ENCODE assay signal across 23 mouse cellular contexts in the genomic region with DNA sequence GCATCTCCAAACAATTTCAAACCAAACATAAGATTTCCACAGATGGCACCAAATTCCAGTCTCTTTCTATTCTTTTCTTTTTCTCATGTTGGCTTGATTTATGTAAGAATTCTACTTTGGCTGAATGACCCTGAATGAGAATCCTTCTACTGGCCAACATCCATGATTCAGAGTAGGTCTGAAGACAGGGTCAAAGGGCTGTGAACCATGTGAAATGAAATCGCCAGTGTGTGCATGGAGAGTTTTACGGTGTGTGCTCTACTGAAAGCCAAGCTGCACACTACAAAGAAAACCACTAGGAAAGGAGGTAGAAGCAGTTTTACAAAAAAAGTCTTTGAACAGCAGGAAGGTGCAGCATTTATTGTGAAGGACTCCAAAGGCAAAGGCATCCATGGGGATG.
DNase-seq lines count a peak whose midpoint lies in the region; ATAC-seq lines count a peak whose summit lies in the region.
"Had no signal": no experiment of that assay in that cellular context is flagged by ENCODE, and none has a peak within 500 bp of the region (broad histone marks: within the 10 kb centered on the region; RNA-seq: fewer than 3 reads in every experiment).

No protein-coding gene starts in this region.

- H3K27me3 ChIP-seq in kidney, embryonic 15.5 days, result no peaks in the 10 kb centered on the region
- H3K27me3 ChIP-seq: embryonic facial prominence, embryonic 13.5 days; forebrain, embryonic 12.5 days; heart, embryonic 13.5 days; hindbrain, embryonic 15.5 days had no signal

- no peaks in the 10 kb centered on the region for H3K36me3 ChIP-seq in kidney, embryonic 15.5 days
- H3K36me3 ChIP-seq: embryonic facial prominence, embryonic 13.5 days; forebrain, embryonic 12.5 days; G1E; heart, embryonic 13.5 days; hindbrain, embryonic 15.5 days had no signal

- no peaks in the 10 kb centered on the region for H3K4me1 ChIP-seq in kidney, embryonic 15.5 days
- H3K4me1 ChIP-seq: embryonic facial prominence, embryonic 13.5 days; forebrain, embryonic 12.5 days; heart, embryonic 13.5 days; hindbrain, embryonic 15.5 days had no signal

- DNase-seq in adrenal gland, adult (ENCODE audit: inconsistent age in 2 of 2, low spot score in 1 of 2), result peak; percentile 10 to 62
- DNase-seq in adrenal gland, adult 18-20 months (ENCODE audit: low spot score in 2 of 2), result no peak
- no peak for DNase-seq in kidney, postnatal 25 days
- DNase-seq in embryo, embryonic 10.5 days (ENCODE audit: low spot score), result peak; percentile 42
- no peak for DNase-seq in left cerebral cortex, adult 11 months (ENCODE audit: low spot score)
- DNase-seq: adrenal gland, adult 8-10 months; B cell, adult 2 months; cerebellum, adult 18-20 months; cerebellum, adult 9-11 months; cerebellum, postnatal 36 days; gastrocnemius, adult 2 months; gastrocnemius, postnatal 25 days; heart, postnatal 36 days had no signal

- WGBS in kidney, embryonic 15.5 days, result 23% methylated on average over 2 of the region's 2 CpGs

- no peak overlapping the region for H3K4me2 ChIP-seq in kidney, embryonic 15.5 days
- H3K4me2 ChIP-seq: embryonic facial prominence, embryonic 13.5 days; forebrain, embryonic 12.5 days; heart, embryonic 13.5 days; hindbrain, embryonic 15.5 days had no signal

- no peak overlapping the region for H3K27ac ChIP-seq in kidney, embryonic 15.5 days
- H3K27ac ChIP-seq: embryonic facial prominence, embryonic 13.5 days; forebrain, embryonic 12.5 days; gastrocnemius, adult 2 months; heart, embryonic 13.5 days; hindbrain, embryonic 15.5 days had no signal

- no peak overlapping the region for H3K9ac ChIP-seq in kidney, embryonic 15.5 days
- H3K9ac ChIP-seq: embryonic facial prominence, embryonic 13.5 days; forebrain, embryonic 12.5 days; heart, embryonic 13.5 days; hindbrain, embryonic 15.5 days had no signal

- peak; percentile 69; the same call in 1 of the 2 replicates for ATAC-seq in kidney, embryonic 15.5 days (replicated peaks; ENCODE audit: low FRiP score)
- no peak for ATAC-seq in frontal cortex, adult (ENCODE audit: low TSS enrichment)
- ATAC-seq: CD4-positive, CD25-positive, alpha-beta regulatory T cell, adult 4 months; forebrain, embryonic 16.5 days; intestine, embryonic 16.5 days had no signal

- no peaks in the 10 kb centered on the region for H3K9me3 ChIP-seq in kidney, embryonic 15.5 days (replicated peaks)
- H3K9me3 ChIP-seq: embryonic facial prominence, embryonic 13.5 days; forebrain, embryonic 12.5 days; G1E; heart, embryonic 13.5 days; hindbrain, embryonic 15.5 days had no signal

- H3K4me3 ChIP-seq in kidney, embryonic 15.5 days (replicated peaks), result no peak overlapping the region
- H3K4me3 ChIP-seq: embryonic facial prominence, embryonic 13.5 days; forebrain, embryonic 12.5 days; gastrocnemius, adult 2 months; heart, embryonic 13.5 days; hindbrain, embryonic 15.5 days had no signal

Comparison
In these comparisons a context has a peak if more than half of its experiments do, and no peak if none do; other contexts are left out.
1. DNase-seq: peak in adrenal gland, adult (2 of 2) and embryo, embryonic 10.5 days (single experiment); none in adrenal gland, adult 18-20 months (0 of 2), kidney, postnatal 25 days (0 of 2) and left cerebral cortex, adult 11 months (single experiment).